ENCODE assay signal across 29 mouse cellular contexts in the genomic region with DNA sequence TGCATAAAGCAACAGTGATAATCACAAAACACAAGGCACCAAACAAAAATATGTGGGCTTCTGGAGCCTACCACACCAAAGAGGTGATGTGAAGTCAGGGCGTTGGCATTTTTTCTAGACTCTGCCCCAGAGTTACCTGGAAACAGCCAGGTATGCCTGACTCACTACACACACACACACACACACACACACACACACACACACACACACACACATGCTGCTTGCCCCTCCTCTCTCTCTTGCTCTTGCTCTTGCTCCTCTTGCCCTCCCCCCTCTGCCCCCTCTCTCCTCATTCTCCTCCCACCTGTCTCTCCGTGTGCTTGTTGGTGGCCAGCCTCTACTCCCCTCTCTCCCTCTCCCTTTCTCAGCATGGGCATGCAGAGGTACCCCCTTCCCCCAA. TPM values are rescaled to one million over a fixed set of nuclear protein-coding genes. Genes with fewer than 3 reads are reported as not detected.
A peak's percentile ranks its signal among the peaks of the same experiment; 100 is the strongest.
DNase-seq lines count a peak whose midpoint lies in the region; ATAC-seq and TF ChIP-seq lines count a peak whose summit lies in the region.
"Had no signal": no experiment of that assay in that cellular context is flagged by ENCODE, and none has a peak within 500 bp of the region (broad histone marks: within the 10 kb centered on the region; RNA-seq: fewer than 3 reads in every experiment).

No protein-coding gene starts in this region.

- no peaks in the 10 kb centered on the region for H3K27me3 ChIP-seq in intestine, embryonic 15.5 days (replicated peaks)
- no peaks in the 10 kb centered on the region for H3K27me3 ChIP-seq in intestine, postnatal 0 days (replicated peaks; ENCODE audit: control insufficient read depth, insufficient read depth, low read length)
- H3K27me3 ChIP-seq in midbrain, postnatal 0 days (ENCODE audit: insufficient read depth, low read length), result no peaks in the 10 kb centered on the region
- H3K27me3 ChIP-seq in midbrain, embryonic 10.5 days (ENCODE audit: low read depth, poor library complexity, severe bottlenecking), result no peaks in the 10 kb centered on the region
- H3K27me3 ChIP-seq in intestine, embryonic 16.5 days (replicated peaks; ENCODE audit: control insufficient read depth, insufficient read depth, low read length), result no peaks in the 10 kb centered on the region
- no peaks in the 10 kb centered on the region for H3K27me3 ChIP-seq in stomach, embryonic 16.5 days (ENCODE audit: control insufficient read depth, insufficient read depth, low read length)
- H3K27me3 ChIP-seq: embryonic facial prominence, embryonic 12.5 days; embryonic facial prominence, embryonic 15.5 days; heart, embryonic 12.5 days; hindbrain, embryonic 13.5 days had no signal

- no peak overlapping the region for H3K4me2 ChIP-seq in intestine, embryonic 15.5 days (replicated peaks)
- H3K4me2 ChIP-seq in intestine, postnatal 0 days (replicated peaks; ENCODE audit: low read depth), result no peak overlapping the region
- H3K4me2 ChIP-seq in midbrain, postnatal 0 days (ENCODE audit: low read depth, low read length, poor library complexity, severe bottlenecking), result no peak overlapping the region
- no peak overlapping the region for H3K4me2 ChIP-seq in intestine, embryonic 16.5 days (ENCODE audit: low read depth, low read length)
- H3K4me2 ChIP-seq in stomach, embryonic 16.5 days (ENCODE audit: low read depth, low read length), result no peak overlapping the region
- H3K4me2 ChIP-seq: embryonic facial prominence, embryonic 12.5 days; embryonic facial prominence, embryonic 15.5 days; heart, embryonic 12.5 days; heart, embryonic 15.5 days; hindbrain, embryonic 13.5 days had no signal

- no peak overlapping the region for H3K4me3 ChIP-seq in intestine, embryonic 15.5 days (replicated peaks)
- H3K4me3 ChIP-seq in intestine, postnatal 0 days (ENCODE audit: low read depth, low read length), result no peak overlapping the region
- H3K4me3 ChIP-seq in midbrain, postnatal 0 days (ENCODE audit: low read depth, low read length), result no peak overlapping the region
- H3K4me3 ChIP-seq in midbrain, embryonic 10.5 days, result no peak overlapping the region
- H3K4me3 ChIP-seq in intestine, embryonic 16.5 days (ENCODE audit: low read length), result no peak overlapping the region
- no peak overlapping the region for H3K4me3 ChIP-seq in stomach, embryonic 16.5 days (replicated peaks; ENCODE audit: low read length)
- no peak overlapping the region for H3K4me3 ChIP-seq in layer of hippocampus, adult 2 months
- H3K4me3 ChIP-seq: embryonic facial prominence, embryonic 12.5 days; embryonic facial prominence, embryonic 15.5 days; heart, embryonic 12.5 days; heart, embryonic 15.5 days; hindbrain, embryonic 10.5 days; hindbrain, embryonic 13.5 days had no signal

- 39% methylated on average over 2 of the region's 2 CpGs for whole genome bisulfite sequencing in intestine, embryonic 15.5 days
- 32% methylated on average over 2 of the region's 2 CpGs for WGBS in intestine, postnatal 0 days
- WGBS in midbrain, postnatal 0 days, result 53% methylated on average over 2 of the region's 2 CpGs
- WGBS in midbrain, embryonic 10.5 days, result 45% methylated on average over 2 of the region's 2 CpGs
- WGBS in intestine, embryonic 16.5 days, result 22% methylated on average over 2 of the region's 2 CpGs
- 23% methylated on average over 2 of the region's 2 CpGs for WGBS in stomach, embryonic 16.5 days

- peak; percentile 40; the same call in 1 of the 2 replicates for ATAC-seq in intestine, embryonic 15.5 days
- no peak for ATAC-seq in intestine, postnatal 0 days
- peak; percentile 36; the same call in 1 of the 2 replicates for ATAC-seq in midbrain, postnatal 0 days (ENCODE audit: low FRiP score)
- ATAC-seq in intestine, embryonic 16.5 days, result 0 out of 2 replicates have a peak, but pooled peaks have one; percentile 41
- ATAC-seq in stomach, embryonic 16.5 days (ENCODE audit: insufficient read depth, low FRiP score), result peak; percentile 58; the same call in 1 of the 2 replicates
- ATAC-seq: activated CD4-positive, CD25-positive, alpha-beta regulatory T cell, adult 4 months; CD4-positive, CD25-positive, alpha-beta regulatory T cell, adult 4 months; forebrain, embryonic 14.5 days; hindbrain, embryonic 16.5 days had no signal

- TF ChIP-seq CTCF in intestine, postnatal 0 days (IDR thresholded peaks at IDR 0.05; ENCODE audit: low read depth), result no peak
- TF ChIP-seq CTCF in midbrain, postnatal 0 days (IDR thresholded peaks at IDR 0.05), result no peak
- no peak for TF ChIP-seq CTCF in layer of hippocampus, adult 2 months (conservative IDR thresholded peaks at IDR 0.05)

- H3K36me3 ChIP-seq in intestine, embryonic 15.5 days, result no peaks in the 10 kb centered on the region
- H3K36me3 ChIP-seq in intestine, postnatal 0 days (ENCODE audit: control insufficient read depth, insufficient read depth), result no peaks in the 10 kb centered on the region
- H3K36me3 ChIP-seq in midbrain, postnatal 0 days (ENCODE audit: insufficient read depth, low read length), result no peaks in the 10 kb centered on the region
- no peaks in the 10 kb centered on the region for H3K36me3 ChIP-seq in midbrain, embryonic 10.5 days
- no peaks in the 10 kb centered on the region for H3K36me3 ChIP-seq in intestine, embryonic 16.5 days (ENCODE audit: control insufficient read depth, insufficient read depth, low read length)
- H3K36me3 ChIP-seq in stomach, embryonic 16.5 days (ENCODE audit: control insufficient read depth, insufficient read depth, low read length), result no peaks in the 10 kb centered on the region
- H3K36me3 ChIP-seq: embryonic facial prominence, embryonic 12.5 days; embryonic facial prominence, embryonic 15.5 days; heart, embryonic 12.5 days; heart, embryonic 15.5 days; hindbrain, embryonic 10.5 days; hindbrain, embryonic 13.5 days had no signal

- no peak for DNase-seq in midbrain, postnatal 0 days (ENCODE audit: low spot score)
- DNase-seq in midbrain, embryonic 10.5 days (ENCODE audit: low spot score), result no peak
- DNase-seq in layer of hippocampus, adult 2 months (ENCODE audit: low spot score in 2 of 2), result no peak
- no peak for DNase-seq in thymus, postnatal 10 days (ENCODE audit: low spot score in 2 of 2)
- DNase-seq: adrenal gland, adult 8-10 months; adrenal gland, postnatal 25 days; cerebellum, adult 18-20 months; cerebellum, adult 9-10 months; cerebellum, postnatal 25 days; gastrocnemius, postnatal 25 days; heart, postnatal 10 days; heart, postnatal 36 days had no signal

- H3K9ac ChIP-seq in intestine, embryonic 15.5 days, result no peak overlapping the region
- H3K9ac ChIP-seq in intestine, postnatal 0 days (ENCODE audit: low read depth, low read length), result no peak overlapping the region
- no peak overlapping the region for H3K9ac ChIP-seq in midbrain, postnatal 0 days (replicated peaks; ENCODE audit: low read length, poor library complexity, severe bottlenecking)
- no peak overlapping the region for H3K9ac ChIP-seq in intestine, embryonic 16.5 days (ENCODE audit: low read depth, low read length)
- no peak overlapping the region; the same call in 1 of the 2 replicates for H3K9ac ChIP-seq in stomach, embryonic 16.5 days (ENCODE audit: low read length)
- H3K9ac ChIP-seq: embryonic facial prominence, embryonic 12.5 days; embryonic facial prominence, embryonic 15.5 days; heart, embryonic 12.5 days; heart, embryonic 15.5 days; hindbrain, embryonic 13.5 days had no signal

- no peak overlapping the region for H3K27ac ChIP-seq in intestine, embryonic 15.5 days
- H3K27ac ChIP-seq in intestine, postnatal 0 days (ENCODE audit: low read depth, low read length), result no peak overlapping the region
- 0 out of 2 replicates have a peak overlapping the region, but pooled peaks have one; percentile 26 for H3K27ac ChIP-seq in midbrain, postnatal 0 days (ENCODE audit: low read depth, low read length)
- H3K27ac ChIP-seq in midbrain, embryonic 10.5 days (replicated peaks), result no peak overlapping the region
- H3K27ac ChIP-seq in intestine, embryonic 16.5 days (ENCODE audit: low read length), result no peak overlapping the region
- H3K27ac ChIP-seq in stomach, embryonic 16.5 days (ENCODE audit: low read length), result no peak overlapping the region
- H3K27ac ChIP-seq in layer of hippocampus, adult 2 months, result no peak overlapping the region
- H3K27ac ChIP-seq: embryonic facial prominence, embryonic 12.5 days; embryonic facial prominence, embryonic 15.5 days; heart, embryonic 15.5 days; hindbrain, embryonic 10.5 days; hindbrain, embryonic 13.5 days had no signal

- no peaks in the 10 kb centered on the region for H3K4me1 ChIP-seq in intestine, embryonic 15.5 days (replicated peaks)
- no peaks in the 10 kb centered on the region for H3K4me1 ChIP-seq in intestine, postnatal 0 days (replicated peaks; ENCODE audit: control insufficient read depth, insufficient read depth, low read length)
- no peaks in the 10 kb centered on the region for H3K4me1 ChIP-seq in midbrain, postnatal 0 days (ENCODE audit: insufficient read depth, low read length)
- H3K4me1 ChIP-seq in midbrain, embryonic 10.5 days, result no peaks in the 10 kb centered on the region
- H3K4me1 ChIP-seq in intestine, embryonic 16.5 days (ENCODE audit: control insufficient read depth, insufficient read depth, low read length), result peaks cover 5% of the 10 kb centered on the region; the same call in 1 of the 2 replicates
- H3K4me1 ChIP-seq in stomach, embryonic 16.5 days (ENCODE audit: control insufficient read depth, insufficient read depth, low read length), result no peaks in the 10 kb centered on the region
- H3K4me1 ChIP-seq: embryonic facial prominence, embryonic 12.5 days; embryonic facial prominence, embryonic 15.5 days; heart, embryonic 12.5 days; heart, embryonic 15.5 days; hindbrain, embryonic 10.5 days; hindbrain, embryonic 13.5 days had no signal

- H3K9me3 ChIP-seq in intestine, embryonic 15.5 days, result no peaks in the 10 kb centered on the region
- H3K9me3 ChIP-seq in intestine, postnatal 0 days (ENCODE audit: control insufficient read depth), result no peaks in the 10 kb centered on the region
- no peaks in the 10 kb centered on the region for H3K9me3 ChIP-seq in midbrain, postnatal 0 days (ENCODE audit: low read length)
- H3K9me3 ChIP-seq in midbrain, embryonic 10.5 days (replicated peaks), result no peaks in the 10 kb centered on the region
- H3K9me3 ChIP-seq in intestine, embryonic 16.5 days (ENCODE audit: control insufficient read depth, low read length), result no peaks in the 10 kb centered on the region
- no peaks in the 10 kb centered on the region for H3K9me3 ChIP-seq in stomach, embryonic 16.5 days (replicated peaks; ENCODE audit: control insufficient read depth, low read length)
- H3K9me3 ChIP-seq: embryonic facial prominence, embryonic 12.5 days; embryonic facial prominence, embryonic 15.5 days; heart, embryonic 12.5 days; heart, embryonic 15.5 days; hindbrain, embryonic 10.5 days; hindbrain, embryonic 13.5 days had no signal

RNA-seq across cellular contexts. Expression of a gene that starts 22.9 kb away (rescaled TPM):
- polyA plus RNA-seq in intestine, embryonic 15.5 days (2015; fragmentation: Nextera tagmentation; extraction: Ambion mirVana), result 424 and 451 TPM in 2 replicates
- polyA plus RNA-seq in intestine, postnatal 0 days (2015; fragmentation: Nextera tagmentation; extraction: Ambion mirVana), result 172 and 188 TPM in 2 replicates
- total RNA-seq in midbrain, postnatal 0 days (2014; rRNA removed), result 29.8 and 40.7 TPM in 2 replicates
- 185 and 209 TPM in 2 replicates for polyA plus RNA-seq in midbrain, postnatal 0 days (2015; fragmentation: Nextera tagmentation; extraction: Ambion mirVana)
- 447 and 502 TPM in 2 replicates for polyA plus RNA-seq in midbrain, embryonic 10.5 days (2016; fragmentation: Nextera tagmentation; extraction: Ambion mirVana)
- 355 and 416 TPM in 2 replicates for polyA plus RNA-seq in intestine, embryonic 16.5 days (2015; fragmentation: Nextera tagmentation; extraction: Ambion mirVana)
- polyA plus RNA-seq in stomach, embryonic 16.5 days (2015; fragmentation: Nextera tagmentation; extraction: Ambion mirVana), result 346 and 382 TPM in 2 replicates
- total RNA-seq in layer of hippocampus, adult 2 months (2021), result 100 to 1,000 TPM; 140 to 145 TPM

RNA-seq across cellular contexts. Expression of a gene that starts 33.7 kb away (rescaled TPM):
- polyA plus RNA-seq in intestine, embryonic 15.5 days (2015; fragmentation: Nextera tagmentation; extraction: Ambion mirVana), result 6.6 and 7.2 TPM in 2 replicates
- polyA plus RNA-seq in intestine, postnatal 0 days (2015; fragmentation: Nextera tagmentation; extraction: Ambion mirVana), result 3.2 and 3.4 TPM in 2 replicates
- 14.5 and 14.9 TPM in 2 replicates for total RNA-seq in midbrain, postnatal 0 days (2014; rRNA removed)
- polyA plus RNA-seq in midbrain, postnatal 0 days (2015; fragmentation: Nextera tagmentation; extraction: Ambion mirVana), result 15.0 and 15.7 TPM in 2 replicates
- 3.7 and 4.2 TPM in 2 replicates for polyA plus RNA-seq in midbrain, embryonic 10.5 days (2016; fragmentation: Nextera tagmentation; extraction: Ambion mirVana)
- polyA plus RNA-seq in intestine, embryonic 16.5 days (2015; fragmentation: Nextera tagmentation; extraction: Ambion mirVana), result 5.3 and 6.7 TPM in 2 replicates
- polyA plus RNA-seq in stomach, embryonic 16.5 days (2015; fragmentation: Nextera tagmentation; extraction: Ambion mirVana), result 4.6 and 4.8 TPM in 2 replicates
- total RNA-seq in layer of hippocampus, adult 2 months (2021), result 1 to 10 TPM in 1 of 2 experiments, under 1 TPM in 1; 0.98 to 1.2 TPM
- total RNA-seq: gastrocnemius, adult 8-10 months; gastrocnemius, postnatal 25 days; MEL had no signal
- polyA plus RNA-seq: C2C12; CD4-positive, CD25-positive, alpha-beta regulatory T cell, adult 4 months had no signal
